Mouse (Mus musculus) adrenal gland, adult 10 weeks (tissue): ENCODE measurements around the gene Rps6ka3. TPM values are rescaled to one million over a fixed set of nuclear protein-coding genes. Genes with fewer than 3 reads are reported as not detected.

Experiments
- polyA plus RNA-seq: library from polyadenylated mRNA; stranded (reverse); fragments of 350-450 nt; fragmentation: Illumina TruSeq; extraction: RNeasy Lipid Tissue Mini Kit (QIAGEN cat#74804); gene quantifications from one replicate; pipeline ENCODE4 v1.2.3, GENCODE M21; 2014; ENCODE audit warnings: low read depth, low replicate concordance

Rps6ka3 gene
- polyA plus RNA-seq: 177 TPM

DNA sequence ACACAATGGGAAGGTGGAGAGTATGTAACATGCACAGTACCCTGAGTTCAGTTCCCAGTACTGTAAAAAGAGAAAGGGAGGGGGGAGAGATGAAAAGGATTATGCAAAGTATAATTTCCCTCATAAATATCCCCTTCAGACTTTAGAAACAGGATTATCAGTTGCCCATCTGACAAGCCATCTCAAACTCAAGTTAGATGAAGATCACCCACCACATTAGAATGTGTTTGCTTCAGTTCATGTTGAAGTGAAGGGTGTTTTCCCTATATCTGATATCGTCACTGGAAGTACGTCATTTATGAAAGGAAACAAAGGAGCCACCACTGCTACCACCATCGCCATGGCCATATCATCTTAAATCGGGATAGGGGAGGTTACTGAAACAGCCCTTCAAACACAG is at the start of gene Rps6ka3:
Rps6ka3 (plus strand) TSS at position 301 of the 400 bp plus-strand sequence.

DNA sequence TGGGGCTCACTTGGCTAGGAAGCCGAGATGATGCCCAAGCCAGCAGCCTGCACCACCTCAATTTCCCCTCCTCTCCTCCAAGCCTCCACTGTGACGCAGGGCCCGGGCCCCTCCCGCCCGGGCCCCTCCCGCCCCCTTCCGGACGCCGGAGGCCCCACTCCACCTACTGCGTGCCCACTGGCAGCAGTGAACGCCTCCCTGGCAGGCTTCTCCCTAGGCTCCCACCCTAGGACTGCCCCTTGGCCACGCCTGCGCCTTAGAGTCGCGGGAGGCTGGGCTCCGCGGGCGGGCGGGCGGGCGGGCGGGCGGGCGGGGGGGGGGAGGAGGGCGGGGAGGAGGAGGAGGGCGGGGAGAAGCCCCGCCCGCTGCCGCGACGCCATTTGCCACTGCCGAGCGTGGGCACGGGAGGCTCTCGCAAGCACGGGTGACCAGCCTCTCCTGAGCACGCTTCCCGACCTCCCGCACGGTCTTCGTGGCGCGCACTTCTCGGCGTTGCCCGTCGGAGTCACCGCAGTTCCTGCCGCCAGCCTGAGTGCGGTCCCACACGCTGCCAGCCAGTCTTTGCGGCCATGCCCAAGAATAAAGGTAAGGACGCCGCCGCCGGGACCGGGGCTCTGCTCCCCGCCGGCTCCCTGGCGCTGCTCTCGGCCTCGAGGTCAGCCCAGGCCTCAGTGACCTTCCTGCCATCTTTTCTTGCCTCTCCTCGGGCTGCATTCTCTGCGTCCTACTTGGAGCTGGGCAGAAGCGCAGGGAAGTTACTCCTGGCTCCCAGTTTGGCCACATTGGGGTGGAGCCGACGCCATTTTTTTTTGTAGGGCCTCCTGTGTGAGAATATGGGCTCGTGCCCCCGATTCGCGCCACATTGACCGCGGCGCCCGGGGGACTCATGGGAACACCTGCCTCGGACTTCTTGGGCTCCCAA is 162.0 kb downstream of the Rps6ka3 start, which contains the start of gene Eif1ax:
Eif1ax (plus strand) TSS at position 348 of the 922 bp plus-strand sequence.

DNA sequence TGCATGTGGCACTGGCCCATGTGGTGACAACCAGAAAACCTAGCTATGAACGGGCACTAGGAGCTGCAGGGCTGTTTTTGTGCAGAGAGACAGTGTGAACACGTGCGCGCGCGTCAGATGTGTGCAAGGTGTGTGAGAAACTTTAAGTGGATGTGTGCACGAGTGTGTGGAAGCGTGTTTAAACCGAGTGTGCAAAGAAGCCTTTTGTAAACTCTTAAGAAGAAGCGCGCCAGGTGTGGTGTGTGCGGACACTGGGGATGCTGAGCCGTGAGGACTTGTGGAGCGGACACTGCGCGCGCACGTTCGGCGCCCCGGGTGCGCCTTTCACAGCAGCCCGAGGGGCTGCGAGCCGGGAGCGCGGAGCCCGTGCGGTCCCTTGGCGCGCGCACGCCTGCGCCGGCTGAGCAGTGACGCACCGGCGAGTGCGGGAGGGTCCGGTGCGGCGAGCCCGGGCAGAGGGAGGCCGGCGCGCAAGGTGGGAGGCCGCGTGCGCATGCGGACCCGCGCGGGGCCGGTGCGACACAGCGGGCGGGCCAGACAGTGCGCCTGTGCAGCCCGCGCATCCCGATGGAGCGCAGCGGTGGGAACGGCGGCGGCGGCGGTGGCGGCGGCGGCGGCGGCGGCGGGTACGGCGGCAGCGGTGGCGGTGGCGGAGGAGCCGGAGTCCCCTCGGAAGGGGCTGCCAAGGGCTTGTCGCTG is 204.2 kb downstream of the Rps6ka3 start, which contains the start of gene Map7d2:
Map7d2 (plus strand) TSS at position 443 of the 699 bp plus-strand sequence.

Other genes starting within 250 kb of the Rps6ka3 start
- 166 TPM for gene Eif1ax, start 161.9 kb downstream of the Rps6ka3 start, polyA plus RNA-seq
- 11.1 TPM for gene Map7d2, start 204.3 kb downstream of the Rps6ka3 start, polyA plus RNA-seq